Mouse (Mus musculus): ENCODE measurements at regions not wholly inside any gene's neighbourhood (a gene's known extent, or its start where the extent isn't known, plus 50 kb on each side); places are given as distances from the start of the nearest gene placed in this dataset.

GRCm38 (mm10) chr13:15879576-15879975 is 132.1 kb upstream of the Inhba start:
- no peak for TF ChIP-seq CTCF (IDR thresholded peaks at IDR 0.05; ENCODE audit: low read depth, low read length)
- TF ChIP-seq POLR2A (IDR thresholded peaks at IDR 0.05; ENCODE audit: extremely low read depth, insufficient read depth, low read length): no peak
